Mouse (Mus musculus): ENCODE measurements around the gene Bod1l. TPM values are rescaled to one million over a fixed set of nuclear protein-coding genes. Genes with fewer than 3 reads are reported as not detected.

Bod1l gene
- polyA plus RNA-seq, 1 experiment from 2014 or later = 8.4 TPM

DNA sequence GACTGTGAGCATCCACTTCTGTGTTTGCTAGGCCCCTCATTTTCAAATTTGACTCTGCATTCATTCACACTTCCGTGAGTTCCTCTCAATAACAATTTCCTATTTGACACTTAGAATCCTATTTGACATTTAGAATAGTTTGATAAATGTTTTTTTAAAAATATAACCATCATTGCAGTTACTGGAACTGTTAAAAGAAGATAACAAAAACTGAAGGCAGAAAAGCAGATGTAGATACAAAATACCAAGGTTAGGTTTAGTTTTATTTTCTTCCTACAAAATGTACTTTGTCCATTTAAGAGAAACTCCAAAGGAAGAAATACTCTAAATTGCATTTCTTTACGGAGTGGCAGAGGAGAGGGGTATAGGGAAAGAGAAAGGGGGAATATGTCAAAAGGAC is 42.5 kb downstream of the Bod1l start:
- Histone ChIP-seq H3K27me3 (no peaks in the 10 kb centered on the region), H3K4me3 (replicated peaks) (no peak overlapping the region), H3K4me1 (replicated peaks) (no peaks in the 10 kb centered on the region; the same call in 1 of the 2 replicates), H3K4me2 (no peak overlapping the region), H3K9me3 (replicated peaks) (no peaks in the 10 kb centered on the region), H3K9ac (no peak overlapping the region), H3K36me3 (replicated peaks) (peaks cover 57% of the 10 kb centered on the region), H3K27ac (replicated peaks) (no peak overlapping the region)
- no peak for ATAC-seq (ENCODE audit: insufficient read depth)
- 75% methylated on average over 2 of the region's 2 CpGs for WGBS (ENCODE audit: insufficient replicate concordance)

DNA sequence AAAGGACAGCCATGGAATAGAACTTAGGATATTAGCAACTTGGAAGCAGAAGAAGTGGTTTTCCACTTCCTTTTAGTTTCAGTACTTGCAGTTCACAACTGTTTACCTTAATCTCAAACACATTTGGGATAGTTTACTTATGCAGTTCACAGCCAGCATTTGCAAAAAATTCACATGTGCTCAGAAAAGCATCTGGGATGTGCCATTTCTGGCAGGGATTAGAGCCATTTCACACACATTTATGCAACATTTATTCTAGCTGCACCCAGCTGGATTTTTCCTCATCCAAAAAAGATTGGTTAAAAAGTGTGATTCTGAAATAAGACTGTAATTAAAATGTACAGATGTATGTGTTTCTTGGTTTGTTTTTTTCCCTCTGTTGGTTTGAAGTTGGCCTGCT is 49.7 kb downstream of the Bod1l start:
- Histone ChIP-seq H3K9ac (no peak overlapping the region), H3K27me3 (no peaks in the 10 kb centered on the region), H3K4me3 (replicated peaks) (no peak overlapping the region), H3K36me3 (replicated peaks) (peaks cover 68% of the 10 kb centered on the region), H3K4me2 (no peak overlapping the region), H3K4me1 (replicated peaks) (no peaks in the 10 kb centered on the region), H3K9me3 (replicated peaks) (no peaks in the 10 kb centered on the region), H3K27ac (replicated peaks) (no peak overlapping the region)
- no peak for ATAC-seq (ENCODE audit: insufficient read depth)

DNA sequence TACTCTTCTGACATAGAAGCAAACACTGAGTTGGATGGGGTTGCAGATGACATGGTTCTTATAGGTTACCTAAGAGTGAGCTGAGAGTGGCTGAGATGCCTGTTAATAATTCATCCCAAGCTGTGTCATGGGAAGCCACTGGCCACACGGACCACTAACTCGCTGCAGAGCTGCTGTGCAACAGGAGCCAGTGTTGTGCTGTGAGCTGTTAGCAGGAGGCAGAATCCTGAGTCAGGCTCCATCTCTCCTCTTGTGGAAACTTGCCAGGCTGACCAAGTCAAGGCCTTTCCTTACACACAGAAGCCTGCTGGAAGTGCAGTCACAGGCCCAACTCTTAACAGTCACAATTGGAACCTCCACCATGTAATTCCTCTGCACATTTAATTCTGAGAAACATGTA is 53.6 kb downstream of the Bod1l start:
- Histone ChIP-seq H3K9me3 (replicated peaks) (no peaks in the 10 kb centered on the region), H3K4me1 (replicated peaks) (no peaks in the 10 kb centered on the region), H3K9ac (no peak overlapping the region), H3K4me3 (replicated peaks) (no peak overlapping the region), H3K27ac (replicated peaks) (no peak overlapping the region), H3K4me2 (no peak overlapping the region), H3K27me3 (no peaks in the 10 kb centered on the region), H3K36me3 (replicated peaks) (peaks cover 78% of the 10 kb centered on the region)
- WGBS (ENCODE audit: insufficient replicate concordance) = 75% methylated on average over 2 of the region's 2 CpGs
- no peak for ATAC-seq (ENCODE audit: insufficient read depth)

DNA sequence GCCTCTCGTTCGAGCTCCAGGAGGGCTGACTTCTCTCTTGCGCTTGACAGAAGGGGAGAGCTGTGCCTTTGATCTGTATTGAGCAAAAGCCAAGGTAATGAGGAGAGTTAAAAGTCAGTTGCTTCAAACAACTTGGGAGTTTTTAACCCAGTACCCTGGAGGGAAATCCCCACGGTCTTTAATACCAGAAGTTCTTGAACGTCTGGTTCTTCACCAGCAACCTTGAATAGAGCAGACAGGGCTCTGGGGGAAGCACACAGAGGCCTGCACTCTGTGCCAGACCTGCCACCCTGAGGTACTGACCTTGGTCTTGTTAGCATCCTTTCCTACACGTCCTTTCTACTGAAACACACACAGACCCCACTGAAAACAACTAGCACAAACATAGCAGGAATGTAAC is 55.2 kb downstream of the Bod1l start:
- WGBS (ENCODE audit: insufficient replicate concordance) = 78% methylated on average over 6 of the region's 6 CpGs
- H3K36me3 ChIP-seq (replicated peaks) = peaks cover 68% of the 10 kb centered on the region
- H3K27me3 ChIP-seq = no peaks in the 10 kb centered on the region

DNA sequence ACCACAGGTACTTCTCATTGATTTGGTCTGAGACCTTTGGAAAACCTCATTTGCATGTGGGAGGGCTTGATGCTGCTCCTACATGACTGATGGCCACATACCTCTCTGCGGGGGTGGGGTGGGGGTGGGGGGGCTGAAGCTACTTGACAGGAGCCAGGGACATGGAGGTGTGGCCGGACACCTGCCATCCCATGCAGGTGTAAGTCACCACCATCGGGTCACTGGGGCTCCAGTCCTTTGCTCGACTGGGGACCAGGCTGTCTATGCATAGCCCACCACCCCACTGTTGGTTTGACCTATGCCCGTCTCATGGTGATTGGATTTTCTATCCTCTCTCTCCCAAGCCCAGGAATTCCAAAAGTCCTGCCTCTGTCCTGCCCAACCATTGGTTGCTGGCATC is 62.2 kb downstream of the Bod1l start:
- no peak overlapping the region for H3K9ac ChIP-seq
- no peaks in the 10 kb centered on the region for H3K9me3 ChIP-seq (replicated peaks)
- no peak for ATAC-seq (ENCODE audit: insufficient read depth)
- no peaks in the 10 kb centered on the region for H3K27me3 ChIP-seq
- H3K4me2 ChIP-seq = no peak overlapping the region
- H3K4me1 ChIP-seq (replicated peaks) = no peaks in the 10 kb centered on the region
- H3K27ac ChIP-seq (replicated peaks) = no peak overlapping the region
- WGBS (ENCODE audit: insufficient replicate concordance) = 77% methylated on average over 5 of the region's 5 CpGs
- H3K36me3 ChIP-seq (replicated peaks) = peaks cover 17% of the 10 kb centered on the region
- H3K4me3 ChIP-seq (replicated peaks) = no peak overlapping the region

More for the DNA sequence above, 55.2 kb downstream of the Bod1l start:
- no peaks in the 10 kb centered on the region for H3K9me3 ChIP-seq (replicated peaks)
- no peak overlapping the region for H3K27ac ChIP-seq (replicated peaks)
- ATAC-seq (ENCODE audit: insufficient read depth) = no peak
- no peak overlapping the region for H3K9ac ChIP-seq
- H3K4me1 ChIP-seq (replicated peaks) = no peaks in the 10 kb centered on the region
- no peak overlapping the region for H3K4me3 ChIP-seq (replicated peaks)
- H3K4me2 ChIP-seq = no peak overlapping the region

DNA sequence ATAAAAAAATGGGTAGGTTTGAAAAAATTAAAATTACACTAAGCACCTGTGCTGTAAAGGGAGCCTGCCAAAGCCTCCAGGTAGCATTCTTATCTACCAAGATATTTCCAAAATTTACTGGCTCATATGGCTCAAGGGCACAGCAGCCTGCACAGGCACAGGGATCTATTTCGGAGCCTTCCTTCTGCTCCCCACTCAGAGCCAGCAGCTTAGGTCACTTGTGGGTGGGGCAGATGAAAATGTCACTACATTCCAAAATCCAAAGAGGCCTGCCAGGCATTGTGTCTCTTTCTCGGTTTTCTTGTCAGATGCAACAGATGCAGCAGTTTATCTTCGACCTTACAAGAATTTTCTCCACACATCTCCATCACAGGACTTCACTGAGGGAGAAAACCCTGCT is 64.1 kb downstream of the Bod1l start:
- H3K4me2 ChIP-seq = no peak overlapping the region
- ATAC-seq (ENCODE audit: insufficient read depth) = no peak
- WGBS (ENCODE audit: insufficient replicate concordance) = 60% methylated on average over 3 of the region's 3 CpGs

DNA sequence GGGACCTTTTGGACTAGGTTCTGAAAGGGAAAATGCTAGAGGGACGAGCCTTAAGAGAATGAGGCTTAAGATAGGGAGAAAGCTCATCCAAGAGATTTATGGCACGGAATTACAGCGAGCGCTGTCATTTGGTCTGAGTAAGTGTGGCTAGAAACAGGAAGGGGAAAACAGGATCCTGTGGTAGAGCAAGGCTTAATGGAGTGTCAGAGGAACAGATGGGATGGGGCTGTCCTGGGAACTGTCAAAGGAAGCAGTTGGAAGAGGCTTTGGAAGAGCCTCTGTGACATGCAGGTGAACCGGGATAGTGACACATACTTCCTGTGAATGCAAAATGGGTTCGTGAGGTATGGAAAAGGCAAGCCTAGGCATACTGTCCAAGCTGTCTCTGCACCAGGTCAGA is 68.4 kb downstream of the Bod1l start:
- Histone ChIP-seq H3K4me1 (replicated peaks) (no peaks in the 10 kb centered on the region), H3K27me3 (no peaks in the 10 kb centered on the region), H3K36me3 (replicated peaks) (no peaks in the 10 kb centered on the region), H3K9me3 (replicated peaks) (no peaks in the 10 kb centered on the region), H3K9ac (no peak overlapping the region), H3K4me3 (replicated peaks) (no peak overlapping the region), H3K4me2 (no peak overlapping the region), H3K27ac (replicated peaks) (no peak overlapping the region)
- WGBS (ENCODE audit: insufficient replicate concordance) = 25% methylated on average over 6 of the region's 6 CpGs
- ATAC-seq (ENCODE audit: insufficient read depth) = no peak

More for the DNA sequence above, 64.1 kb downstream of the Bod1l start:
- Histone ChIP-seq H3K27ac (replicated peaks) (no peak overlapping the region), H3K4me1 (replicated peaks) (no peaks in the 10 kb centered on the region), H3K9me3 (replicated peaks) (no peaks in the 10 kb centered on the region), H3K27me3 (no peaks in the 10 kb centered on the region), H3K9ac (no peak overlapping the region), H3K36me3 (replicated peaks) (no peaks in the 10 kb centered on the region), H3K4me3 (replicated peaks) (no peak overlapping the region)

DNA sequence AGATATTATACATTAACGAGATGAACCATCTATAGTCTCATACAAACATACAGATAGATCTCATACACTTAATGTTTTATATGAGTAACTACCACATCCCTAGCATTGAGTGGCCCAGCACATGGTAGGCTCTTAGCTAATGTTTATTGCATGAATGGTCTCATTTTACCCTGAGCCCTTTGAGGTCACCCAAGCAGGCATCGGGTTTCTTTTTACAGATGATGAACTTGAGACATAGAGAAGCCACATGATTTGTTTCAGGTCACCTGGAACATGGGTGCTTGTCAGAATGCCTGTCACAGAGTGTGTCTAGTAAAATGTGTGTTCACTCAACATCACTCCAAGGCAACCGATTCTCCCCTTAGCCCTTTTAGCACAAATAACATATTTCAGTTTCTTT is 68.8 kb downstream of the Bod1l start:
- Histone ChIP-seq H3K4me1 (replicated peaks) (no peaks in the 10 kb centered on the region), H3K27me3 (0 out of 2 replicates have a peak, but pooled peaks cover 2% of the 10 kb centered on the region), H3K9me3 (replicated peaks) (no peaks in the 10 kb centered on the region), H3K4me3 (replicated peaks) (no peak overlapping the region), H3K36me3 (replicated peaks) (no peaks in the 10 kb centered on the region), H3K4me2 (no peak overlapping the region), H3K9ac (no peak overlapping the region), H3K27ac (replicated peaks) (no peak overlapping the region)
- WGBS (ENCODE audit: insufficient replicate concordance) = 53% methylated on average over 3 of the region's 3 CpGs
- ATAC-seq (ENCODE audit: insufficient read depth) = no peak

DNA sequence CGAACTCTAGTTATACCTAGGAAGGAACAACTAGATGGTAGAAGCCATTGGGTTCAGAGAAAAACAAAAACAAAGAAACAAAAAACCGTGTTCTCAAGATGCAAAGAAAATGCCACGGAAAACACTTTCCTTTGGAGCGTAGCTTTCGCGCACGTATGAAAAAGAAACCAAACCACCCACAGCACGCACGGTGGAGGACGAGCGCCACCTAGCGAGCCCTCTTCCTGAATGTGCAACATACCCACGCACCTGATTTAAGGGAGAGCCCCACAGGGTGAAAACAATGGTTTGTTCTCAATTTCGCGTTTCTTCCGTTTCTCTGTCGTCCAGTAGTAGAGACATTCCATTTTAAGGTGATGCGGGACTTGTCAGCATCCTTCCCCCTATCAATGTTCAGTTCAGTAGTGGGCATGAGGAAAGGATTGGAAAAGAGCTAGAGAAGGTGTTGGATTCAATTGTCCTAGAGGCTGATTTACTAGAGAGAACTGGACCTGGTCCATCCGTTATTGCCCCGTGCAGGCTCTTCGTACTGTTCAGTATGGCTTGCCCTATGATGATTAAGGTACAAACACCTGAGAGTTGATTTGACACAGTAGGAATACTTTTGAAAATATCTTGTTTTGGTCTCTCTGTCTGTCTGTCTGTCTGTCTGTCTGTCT is 75.6 kb downstream of the Bod1l start:
- Histone ChIP-seq H3K4me2 (peak overlapping the region; percentile 54), H3K4me3 (replicated peaks) (peak overlapping the region; percentile 44), H3K4me1 (replicated peaks) (peaks cover 6% of the 10 kb centered on the region; the same call in 1 of the 2 replicates), H3K9ac (no peak overlapping the region), H3K27ac (replicated peaks) (no peak overlapping the region), H3K27me3 (peaks cover 60% of the 10 kb centered on the region), H3K36me3 (replicated peaks) (no peaks in the 10 kb centered on the region), H3K9me3 (replicated peaks) (no peaks in the 10 kb centered on the region)
- WGBS (ENCODE audit: insufficient replicate concordance) = 3% methylated on average over 21 of the region's 21 CpGs
- ATAC-seq (ENCODE audit: insufficient read depth) = no peak

DNA sequence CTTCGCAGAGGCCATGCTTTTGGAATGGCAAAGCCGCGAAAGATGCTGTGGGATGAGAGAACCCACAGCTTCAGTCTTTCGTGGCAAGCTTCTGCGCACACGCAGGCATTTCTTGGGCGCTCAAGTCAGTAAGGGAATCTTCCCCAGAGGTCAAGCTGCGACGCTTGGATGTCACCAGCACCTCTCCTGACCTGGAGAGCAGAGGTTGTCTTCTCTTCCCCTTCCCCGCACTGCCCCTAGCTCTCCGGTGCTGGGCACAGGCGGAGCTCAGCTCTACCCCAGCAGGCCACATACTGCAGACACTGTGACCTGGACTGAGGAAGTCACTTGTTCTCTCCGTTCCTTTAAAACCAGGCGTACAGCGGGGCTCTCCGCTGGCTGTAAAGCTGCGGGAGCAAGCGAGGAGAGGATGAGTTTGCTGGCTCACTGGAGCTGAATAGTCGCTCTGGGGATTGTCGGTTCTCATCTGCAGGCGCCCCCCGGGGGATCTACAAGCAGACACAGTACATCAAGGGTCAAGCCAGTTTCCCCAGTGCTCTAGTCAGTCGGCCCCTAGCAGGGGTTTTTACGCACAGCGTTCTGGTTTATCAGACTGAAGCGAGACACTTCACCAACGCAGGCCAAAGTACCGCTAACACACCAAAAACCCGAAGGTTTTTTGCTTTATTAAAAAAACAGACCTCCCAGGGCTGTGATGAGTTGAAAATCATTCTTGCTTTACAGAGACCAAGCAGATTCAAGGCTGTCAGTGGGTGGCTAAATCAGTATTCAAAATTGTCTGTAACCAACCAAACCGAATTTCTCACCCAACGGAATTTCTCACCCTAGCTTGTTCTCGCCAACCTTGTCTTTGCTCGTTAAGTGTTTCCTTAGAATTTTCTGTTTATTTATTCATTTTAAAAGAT is 76.6 kb downstream of the Bod1l start:
- H3K36me3 ChIP-seq (replicated peaks) = no peaks in the 10 kb centered on the region
- 2% methylated on average over 33 of the region's 33 CpGs for WGBS (ENCODE audit: insufficient replicate concordance)
- H3K27me3 ChIP-seq = peaks cover 70% of the 10 kb centered on the region
- ATAC-seq (ENCODE audit: insufficient read depth) = no peak
- peak overlapping the region; percentile 44 for H3K4me3 ChIP-seq (replicated peaks)
- H3K27ac ChIP-seq (replicated peaks) = no peak overlapping the region
- peaks cover 6% of the 10 kb centered on the region; the same call in 1 of the 2 replicates for H3K4me1 ChIP-seq (replicated peaks)
- no peak overlapping the region for H3K9ac ChIP-seq
- H3K9me3 ChIP-seq (replicated peaks) = no peaks in the 10 kb centered on the region
- peak overlapping the region; percentile 54 for H3K4me2 ChIP-seq

DNA sequence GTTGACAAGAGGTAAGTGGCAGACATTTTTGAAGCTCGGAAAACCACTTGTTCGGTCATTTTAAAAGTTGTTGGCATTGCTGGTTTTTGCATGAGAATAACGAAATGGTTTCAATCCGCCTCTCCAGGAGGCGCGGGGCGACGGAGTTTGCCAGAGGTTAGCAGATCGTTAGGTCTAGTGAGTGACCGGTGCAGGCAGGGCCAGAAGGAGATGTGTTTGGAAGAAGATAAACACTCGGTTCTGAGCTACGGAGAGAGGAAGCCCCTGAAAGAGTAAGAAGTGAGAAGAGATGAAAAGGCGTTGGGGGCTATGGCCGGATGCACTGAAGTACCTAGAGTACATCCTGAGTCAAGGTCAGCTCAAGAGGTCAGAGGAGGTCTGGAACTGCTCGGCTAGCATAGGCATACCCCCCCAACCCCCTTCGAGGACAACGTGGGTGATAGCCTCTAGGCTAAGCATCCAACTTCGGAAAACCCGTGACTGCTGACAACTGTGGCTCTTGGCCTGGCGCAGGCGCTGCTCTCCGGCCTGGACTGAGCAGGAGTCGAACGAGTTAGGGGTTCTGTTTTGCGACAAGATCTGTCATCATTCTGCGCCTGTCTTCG is 77.6 kb downstream of the Bod1l start:
- Histone ChIP-seq H3K36me3 (replicated peaks) (no peaks in the 10 kb centered on the region), H3K4me1 (replicated peaks) (peaks cover 6% of the 10 kb centered on the region; the same call in 1 of the 2 replicates), H3K9ac (no peak overlapping the region), H3K9me3 (replicated peaks) (no peaks in the 10 kb centered on the region), H3K4me2 (no peak overlapping the region), H3K27me3 (peaks cover 80% of the 10 kb centered on the region), H3K27ac (replicated peaks) (no peak overlapping the region), H3K4me3 (replicated peaks) (no peak overlapping the region)
- ATAC-seq (ENCODE audit: insufficient read depth) = no peak
- WGBS (ENCODE audit: insufficient replicate concordance) = 3% methylated on average over 27 of the region's 27 CpGs

Measured in liver, embryonic 15.5 days (tissue).